Mouse (Mus musculus): ENCODE results near the gene Krt32. TPM values are rescaled to one million over a fixed set of nuclear protein-coding genes. Genes with fewer than 3 reads are reported as not detected.

The Krt32 gene
- not detected in 2 replicates for polyA plus RNA-seq (2014; fragmentation: Nextera tagmentation; extraction: Ambion mirVana)

DNA sequence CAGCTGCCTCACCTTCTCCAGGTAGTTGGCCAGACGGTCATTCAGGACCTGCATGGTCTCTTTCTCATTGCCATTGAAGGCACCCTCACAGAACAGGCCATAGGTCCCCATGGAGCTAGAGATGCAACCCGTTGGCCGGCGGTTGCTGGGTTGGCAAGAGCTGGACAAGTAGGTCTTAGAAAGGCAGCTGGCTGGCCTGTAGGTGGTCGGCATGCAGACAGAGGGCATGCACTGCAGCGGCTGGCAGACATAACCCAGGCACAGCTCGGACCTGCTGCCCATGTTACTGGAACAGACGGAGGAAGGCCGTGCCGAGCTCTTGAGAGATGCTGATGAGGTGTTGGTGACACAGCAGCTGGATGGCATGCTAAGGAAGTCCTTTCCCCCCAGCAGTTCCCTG, at the start of gene Krt32:
Gene Krt32 (minus strand): TSS at position 366 of the 400 bp plus-strand sequence.
- H3K4me3 ChIP-seq (ENCODE audit: low read depth, low read length) = no peak within 1 kb of the TSS
- no peaks in the 10 kb centered on the region for H3K4me1 ChIP-seq (replicated peaks; ENCODE audit: control insufficient read depth, insufficient read depth, low read length)
- ATAC-seq (ENCODE audit: low FRiP score) = no peak
- WGBS = 96% methylated on average over 10 of the region's 10 CpGs
- H3K9ac ChIP-seq (ENCODE audit: low read depth, low read length) = no peak within 1 kb of the TSS
- H3K9me3 ChIP-seq (ENCODE audit: control insufficient read depth, low read length) = no peaks in the 10 kb centered on the region
- H3K4me2 ChIP-seq (replicated peaks; ENCODE audit: low read depth, low read length) = no peak within 1 kb of the TSS
- H3K36me3 ChIP-seq (ENCODE audit: control insufficient read depth, insufficient read depth, low read length) = no peaks in the 10 kb centered on the region
- no peaks in the 10 kb centered on the region for H3K27me3 ChIP-seq (ENCODE audit: control insufficient read depth, insufficient read depth, low read length)
- H3K27ac ChIP-seq (ENCODE audit: low read depth, low read length) = no peak within 1 kb of the TSS
- DNase-seq (ENCODE audit: low spot score) = no peak

DNA sequence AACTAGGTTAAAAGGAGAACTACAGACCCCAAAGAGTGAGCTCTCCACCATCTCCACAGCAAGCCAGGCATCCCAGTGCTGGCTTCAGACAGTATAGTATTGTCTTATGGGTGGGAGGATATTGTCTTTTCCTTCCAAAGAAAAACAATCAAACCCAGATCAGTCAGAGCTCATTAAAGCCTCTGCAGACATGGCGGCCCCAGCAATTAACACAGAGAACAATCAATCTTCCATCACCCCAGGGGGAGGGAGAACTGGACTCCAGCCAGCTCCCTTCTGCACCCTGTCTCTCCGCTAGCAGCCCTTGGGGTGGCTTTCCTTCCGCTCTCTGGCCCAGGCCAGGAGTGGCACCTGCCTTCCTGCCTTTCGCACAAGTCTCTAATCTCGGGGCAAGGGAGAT, 49.7 kb upstream of the Krt32 start:
- no peaks in the 10 kb centered on the region for H3K27me3 ChIP-seq (ENCODE audit: control insufficient read depth, insufficient read depth, low read length)
- H3K27ac ChIP-seq (ENCODE audit: low read depth, low read length) = no peak overlapping the region
- H3K9me3 ChIP-seq (ENCODE audit: control insufficient read depth, low read length) = no peaks in the 10 kb centered on the region
- H3K4me3 ChIP-seq (ENCODE audit: low read depth, low read length) = no peak overlapping the region
- no peak overlapping the region for H3K9ac ChIP-seq (ENCODE audit: low read depth, low read length)
- no peaks in the 10 kb centered on the region for H3K4me1 ChIP-seq (replicated peaks; ENCODE audit: control insufficient read depth, insufficient read depth, low read length)
- no peaks in the 10 kb centered on the region for H3K36me3 ChIP-seq (ENCODE audit: control insufficient read depth, insufficient read depth, low read length)
- no peak for ATAC-seq (ENCODE audit: low FRiP score)
- 49% methylated on average over 5 of the region's 5 CpGs for WGBS
- no peak overlapping the region for H3K4me2 ChIP-seq (replicated peaks; ENCODE audit: low read depth, low read length)
- DNase-seq (ENCODE audit: low spot score) = peak; percentile 26

DNA sequence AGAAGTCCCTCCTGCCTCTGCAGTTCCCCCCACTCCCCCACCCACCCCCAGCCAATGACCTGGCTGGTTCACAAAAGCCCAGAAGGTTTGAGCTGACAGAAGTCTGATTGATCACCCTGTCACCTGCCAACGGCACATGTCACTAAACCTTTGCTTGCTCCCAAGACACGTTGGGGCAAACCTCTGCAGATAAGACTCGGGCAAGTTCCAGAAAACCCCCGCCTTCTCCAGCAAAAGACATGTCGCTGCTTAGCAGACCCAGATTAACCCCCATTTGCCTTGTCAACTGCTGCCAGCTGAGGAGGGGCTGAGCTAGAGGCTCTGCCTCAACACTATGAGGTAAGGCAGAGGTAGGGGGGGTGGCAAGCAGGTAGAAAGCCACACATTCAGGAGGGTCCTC, 48.5 kb upstream of the Krt32 start:
- Histone ChIP-seq H3K4me1 (replicated peaks; ENCODE audit: control insufficient read depth, insufficient read depth, low read length) (no peaks in the 10 kb centered on the region), H3K27me3 (ENCODE audit: control insufficient read depth, insufficient read depth, low read length) (no peaks in the 10 kb centered on the region), H3K9ac (ENCODE audit: low read depth, low read length) (no peak overlapping the region), H3K36me3 (ENCODE audit: control insufficient read depth, insufficient read depth, low read length) (no peaks in the 10 kb centered on the region), H3K4me2 (replicated peaks; ENCODE audit: low read depth, low read length) (no peak overlapping the region), H3K27ac (ENCODE audit: low read depth, low read length) (no peak overlapping the region), H3K9me3 (ENCODE audit: control insufficient read depth, low read length) (no peaks in the 10 kb centered on the region), H3K4me3 (ENCODE audit: low read depth, low read length) (no peak overlapping the region)
- DNase-seq (ENCODE audit: low spot score) (no peak), ATAC-seq (ENCODE audit: low FRiP score) (no peak)
- WGBS = 30% methylated on average over 5 of the region's 5 CpGs

DNA sequence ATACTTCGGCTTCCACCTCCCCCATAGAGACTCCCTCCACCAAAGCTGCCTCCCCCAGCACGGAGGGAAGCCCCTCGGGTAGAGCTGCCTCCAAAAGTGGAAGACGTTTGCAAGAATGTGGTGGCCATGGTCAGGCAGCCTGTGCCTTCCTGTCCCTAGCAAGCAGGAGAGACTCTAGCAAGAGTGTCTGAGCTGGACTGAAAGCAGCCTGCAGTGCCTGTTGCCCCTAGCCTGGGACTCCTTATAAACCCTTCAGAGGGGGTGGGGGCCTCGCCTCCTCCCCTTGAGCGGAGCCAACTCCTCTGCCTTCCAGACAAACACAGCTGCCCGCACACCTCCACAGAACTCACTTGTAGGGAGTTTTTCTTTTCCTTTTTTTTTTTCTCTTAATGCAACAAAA, 47.7 kb upstream of the Krt32 start, which contains the start of gene Krt15:
Gene Krt15 (minus strand): TSS at position 198 of the 400 bp plus-strand sequence.
- ATAC-seq (ENCODE audit: low FRiP score) = no peak
- Histone ChIP-seq H3K4me3 (ENCODE audit: low read depth, low read length) (no peak within 1 kb of the TSS), H3K9ac (ENCODE audit: low read depth, low read length) (no peak within 1 kb of the TSS), H3K27me3 (ENCODE audit: control insufficient read depth, insufficient read depth, low read length) (no peaks in the 10 kb centered on the region), H3K36me3 (ENCODE audit: control insufficient read depth, insufficient read depth, low read length) (no peaks in the 10 kb centered on the region), H3K4me2 (replicated peaks; ENCODE audit: low read depth, low read length) (no peak within 1 kb of the TSS), H3K27ac (ENCODE audit: low read depth, low read length) (no peak within 1 kb of the TSS), H3K4me1 (replicated peaks; ENCODE audit: control insufficient read depth, insufficient read depth, low read length) (no peaks in the 10 kb centered on the region), H3K9me3 (ENCODE audit: control insufficient read depth, low read length) (no peaks in the 10 kb centered on the region)
- DNase-seq (ENCODE audit: low spot score) = no peak
- 76% methylated on average over 7 of the region's 7 CpGs for WGBS

DNA sequence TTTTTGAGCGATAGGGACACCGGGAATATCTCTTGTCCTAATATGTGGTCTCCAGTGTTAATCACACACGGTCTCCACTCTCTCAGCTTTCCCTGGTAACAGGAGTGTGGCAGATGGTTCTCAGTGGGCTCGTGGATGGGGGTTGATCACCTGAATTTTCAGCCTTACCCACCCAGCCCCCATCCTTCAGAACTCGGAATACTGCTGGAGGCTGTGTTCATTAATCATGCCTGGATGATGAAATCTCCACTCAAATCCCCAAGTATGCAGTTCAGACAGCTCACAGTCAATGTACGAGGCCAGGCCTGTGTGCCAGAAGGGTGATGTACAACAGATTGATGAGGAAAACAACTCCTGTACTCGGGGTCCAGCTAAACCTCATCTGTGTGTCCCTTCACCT, 36.9 kb upstream of the Krt32 start:
- no peaks in the 10 kb centered on the region for H3K4me1 ChIP-seq (replicated peaks; ENCODE audit: control insufficient read depth, insufficient read depth, low read length)
- no peak overlapping the region for H3K4me3 ChIP-seq (ENCODE audit: low read depth, low read length)
- no peak for ATAC-seq (ENCODE audit: low FRiP score)
- DNase-seq (ENCODE audit: low spot score) = no peak
- no peak overlapping the region for H3K4me2 ChIP-seq (replicated peaks; ENCODE audit: low read depth, low read length)
- no peak overlapping the region for H3K9ac ChIP-seq (ENCODE audit: low read depth, low read length)
- no peaks in the 10 kb centered on the region for H3K27me3 ChIP-seq (ENCODE audit: control insufficient read depth, insufficient read depth, low read length)
- WGBS = 79% methylated on average over 7 of the region's 7 CpGs
- no peaks in the 10 kb centered on the region for H3K9me3 ChIP-seq (ENCODE audit: control insufficient read depth, low read length)
- H3K27ac ChIP-seq (ENCODE audit: low read depth, low read length) = no peak overlapping the region
- no peaks in the 10 kb centered on the region for H3K36me3 ChIP-seq (ENCODE audit: control insufficient read depth, insufficient read depth, low read length)

DNA sequence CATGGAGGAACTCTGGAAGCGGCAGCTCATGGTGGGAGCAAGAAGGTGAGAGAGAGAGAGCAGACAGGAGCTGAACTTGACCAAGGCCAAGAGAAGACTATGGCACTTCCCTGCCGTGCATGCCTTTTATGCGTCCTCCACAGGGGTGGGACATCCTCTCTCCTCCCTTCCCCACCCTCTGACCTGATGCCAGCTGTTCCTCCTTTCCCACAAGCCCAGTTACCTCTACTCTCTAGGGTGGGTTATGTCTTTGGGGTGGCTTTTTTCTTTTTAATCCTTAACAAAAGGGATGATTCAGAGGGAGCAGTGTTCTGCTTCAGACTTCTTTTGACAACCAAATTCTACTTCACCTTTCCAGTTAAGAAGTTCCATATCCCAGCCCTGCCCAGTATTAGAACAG, 33.4 kb upstream of the Krt32 start, which contains the start of gene Krt13:
Gene Krt13 (minus strand): TSS at position 101 of the 400 bp plus-strand sequence.
- 85% methylated on average over 3 of the region's 3 CpGs for WGBS
- no peaks in the 10 kb centered on the region for H3K4me1 ChIP-seq (replicated peaks; ENCODE audit: control insufficient read depth, insufficient read depth, low read length)
- no peak within 1 kb of the TSS for H3K27ac ChIP-seq (ENCODE audit: low read depth, low read length)
- ATAC-seq (ENCODE audit: low FRiP score) = no peak
- no peak within 1 kb of the TSS for H3K9ac ChIP-seq (ENCODE audit: low read depth, low read length)
- H3K27me3 ChIP-seq (ENCODE audit: control insufficient read depth, insufficient read depth, low read length) = no peaks in the 10 kb centered on the region
- H3K9me3 ChIP-seq (ENCODE audit: control insufficient read depth, low read length) = no peaks in the 10 kb centered on the region
- H3K4me3 ChIP-seq (ENCODE audit: low read depth, low read length) = no peak within 1 kb of the TSS
- no peaks in the 10 kb centered on the region for H3K36me3 ChIP-seq (ENCODE audit: control insufficient read depth, insufficient read depth, low read length)
- no peak for DNase-seq (ENCODE audit: low spot score)
- no peak within 1 kb of the TSS for H3K4me2 ChIP-seq (replicated peaks; ENCODE audit: low read depth, low read length)

DNA sequence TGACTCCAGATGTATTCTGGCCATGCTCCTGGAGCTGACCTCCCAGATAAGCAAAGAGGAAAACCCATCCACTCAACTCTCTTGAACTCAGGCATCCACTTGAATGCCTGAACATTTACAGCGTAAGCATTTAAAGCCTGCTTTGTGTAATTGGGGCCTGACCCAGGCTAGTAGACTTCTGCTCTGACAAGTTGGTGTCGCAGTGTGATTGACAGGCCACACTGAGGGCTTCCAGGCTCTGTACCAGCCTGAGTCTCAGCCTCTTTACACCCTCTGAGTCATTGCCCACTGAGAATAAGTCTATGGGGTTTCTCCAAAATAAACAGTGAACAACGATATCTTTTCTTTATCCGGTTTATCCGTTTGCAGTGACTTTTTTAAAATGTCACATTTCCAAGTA, 32.3 kb upstream of the Krt32 start:
- Histone ChIP-seq H3K9ac (ENCODE audit: low read depth, low read length) (no peak overlapping the region), H3K4me1 (replicated peaks; ENCODE audit: control insufficient read depth, insufficient read depth, low read length) (no peaks in the 10 kb centered on the region), H3K27me3 (ENCODE audit: control insufficient read depth, insufficient read depth, low read length) (no peaks in the 10 kb centered on the region), H3K36me3 (ENCODE audit: control insufficient read depth, insufficient read depth, low read length) (no peaks in the 10 kb centered on the region), H3K4me2 (replicated peaks; ENCODE audit: low read depth, low read length) (no peak overlapping the region), H3K27ac (ENCODE audit: low read depth, low read length) (no peak overlapping the region), H3K9me3 (ENCODE audit: control insufficient read depth, low read length) (no peaks in the 10 kb centered on the region), H3K4me3 (ENCODE audit: low read depth, low read length) (no peak overlapping the region)
- ATAC-seq (ENCODE audit: low FRiP score) = no peak
- no peak for DNase-seq (ENCODE audit: low spot score)
- 92% methylated on average over 5 of the region's 5 CpGs for WGBS

DNA sequence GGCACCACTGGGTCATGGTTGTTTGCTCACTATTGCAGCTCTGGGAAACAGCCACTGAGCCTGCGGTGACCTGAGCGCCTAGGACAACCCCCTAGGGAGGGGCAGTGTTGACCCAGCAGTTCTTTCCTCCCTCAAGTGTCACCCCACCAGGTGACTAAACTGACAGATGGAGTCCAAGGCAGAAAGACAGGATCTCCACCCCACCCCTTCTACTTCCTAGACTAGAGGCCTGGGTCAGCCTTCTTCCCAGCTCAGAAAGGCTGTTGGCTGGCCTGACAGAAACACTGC, 25.7 kb upstream of the Krt32 start:
- DNase-seq (ENCODE audit: low spot score) (no peak), ATAC-seq (ENCODE audit: low FRiP score) (no peak)
- Histone ChIP-seq H3K27ac (ENCODE audit: low read depth, low read length) (no peak overlapping the region), H3K4me3 (ENCODE audit: low read depth, low read length) (no peak overlapping the region), H3K27me3 (ENCODE audit: control insufficient read depth, insufficient read depth, low read length) (no peaks in the 10 kb centered on the region), H3K9ac (ENCODE audit: low read depth, low read length) (no peak overlapping the region), H3K36me3 (ENCODE audit: control insufficient read depth, insufficient read depth, low read length) (no peaks in the 10 kb centered on the region), H3K9me3 (ENCODE audit: control insufficient read depth, low read length) (no peaks in the 10 kb centered on the region), H3K4me2 (replicated peaks; ENCODE audit: low read depth, low read length) (no peak overlapping the region), H3K4me1 (replicated peaks; ENCODE audit: control insufficient read depth, insufficient read depth, low read length) (no peaks in the 10 kb centered on the region)
- WGBS = 65% methylated on average over 2 of the region's 2 CpGs

DNA sequence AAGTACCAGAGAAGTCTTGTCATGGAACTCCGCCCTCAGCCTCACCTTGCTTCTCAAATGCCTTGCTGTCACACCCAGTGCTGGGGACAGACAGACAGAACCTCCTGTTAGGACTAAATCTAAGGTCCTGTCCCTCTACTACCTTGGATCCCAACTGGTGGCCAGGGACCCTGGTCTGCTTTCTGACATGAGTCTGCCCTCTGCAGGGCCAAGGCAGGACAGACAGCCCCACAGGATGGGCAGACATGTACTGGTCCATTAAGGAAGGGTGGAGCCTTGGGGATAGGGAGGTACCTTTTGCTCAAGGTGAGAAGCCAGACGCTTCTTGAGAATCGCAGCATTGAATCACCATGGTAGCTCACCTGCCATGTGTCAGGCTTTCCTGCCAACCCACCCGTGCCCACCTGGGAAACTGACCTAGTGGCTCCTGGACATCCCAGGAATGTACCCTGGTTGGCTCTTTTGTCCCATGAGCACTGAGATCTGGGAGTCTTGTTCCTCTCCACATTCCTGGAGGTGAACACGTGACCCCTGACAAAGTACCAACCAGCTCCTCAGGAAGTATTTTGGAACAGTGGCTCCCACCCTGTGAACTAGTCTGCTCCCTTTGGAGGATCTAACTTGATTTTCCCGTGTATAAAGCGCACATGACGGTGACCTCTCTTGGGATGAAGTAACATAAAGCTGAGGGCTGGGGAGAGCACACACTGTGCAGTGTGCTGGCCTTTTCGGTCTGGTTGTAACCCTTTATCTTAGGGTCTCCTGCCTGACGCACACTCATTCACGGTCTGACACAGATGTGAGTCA, 25.1 kb upstream of the Krt32 start:
- Histone ChIP-seq H3K4me1 (replicated peaks; ENCODE audit: control insufficient read depth, insufficient read depth, low read length) (no peaks in the 10 kb centered on the region), H3K36me3 (ENCODE audit: control insufficient read depth, insufficient read depth, low read length) (no peaks in the 10 kb centered on the region), H3K27me3 (ENCODE audit: control insufficient read depth, insufficient read depth, low read length) (no peaks in the 10 kb centered on the region), H3K4me3 (ENCODE audit: low read depth, low read length) (no peak overlapping the region), H3K4me2 (replicated peaks; ENCODE audit: low read depth, low read length) (no peak overlapping the region), H3K27ac (ENCODE audit: low read depth, low read length) (no peak overlapping the region), H3K9me3 (ENCODE audit: control insufficient read depth, low read length) (no peaks in the 10 kb centered on the region), H3K9ac (ENCODE audit: low read depth, low read length) (no peak overlapping the region)
- WGBS = 71% methylated on average over 11 of the region's 11 CpGs
- DNase-seq (ENCODE audit: low spot score) (no peak), ATAC-seq (ENCODE audit: low FRiP score) (no peak)
